Mouse (Mus musculus) gastrocnemius, postnatal 10 days (tissue): Measurements from ENCODE around the gene Fam20a. TPM values are rescaled to one million over a fixed set of nuclear protein-coding genes. Genes with fewer than 3 reads are reported as not detected.

Source experiments
- DNase-seq: peaks from one replicate; pipeline ENCODE4 v3.0.0; 2021; ENCODE audit warnings: mixed read lengths
- total RNA-seq, 2 experiments: library from RNA; stranded (reverse); gene quantifications; 2 replicates each; pipeline ENCODE4 v1.2.3; 2021

The Fam20a gene
- total RNA-seq, 2 experiments from 2014 or later: 4.6 to 7.5 TPM

- no peak for DNase-seq
These were observed 68.9 kb downstream of the Fam20a start for GRCm38 (mm10) chr11:109653201-109653600.

- no peak for DNase-seq
These were observed 69.6 kb downstream of the Fam20a start for GRCm38 (mm10) chr11:109652505-109652904.

- peak; percentile 34 for DNase-seq
These were observed 70.5 kb downstream of the Fam20a start for GRCm38 (mm10) chr11:109651566-109652024.

GRCm38 (mm10) chr11:109650788-109651565, 71.1 kb downstream of the Fam20a start:
- peak; percentile 91 for DNase-seq

- peak; percentile 67 for DNase-seq
These were observed 71.9 kb downstream of the Fam20a start for GRCm38 (mm10) chr11:109649975-109650701.

- no peak for DNase-seq
These were observed 72.9 kb downstream of the Fam20a start, which contains the start of gene Prkar1a for GRCm38 (mm10) chr11:109649206-109649605. TSS of gene Prkar1a (plus strand) at chr11:109649405.

- DNase-seq: peak; percentile 38
These were observed 73.6 kb downstream of the Fam20a start for GRCm38 (mm10) chr11:109648510-109648909.

GRCm38 (mm10) chr11:109641498-109642222, 80.4 kb downstream of the Fam20a start:
- no peak for DNase-seq

- DNase-seq: no peak
These were observed 86.1 kb downstream of the Fam20a start for GRCm38 (mm10) chr11:109635871-109636395.

- DNase-seq: no peak
These were observed 87.2 kb downstream of the Fam20a start for GRCm38 (mm10) chr11:109634928-109635327.

- no peak for DNase-seq
These were observed 93.0 kb downstream of the Fam20a start for GRCm38 (mm10) chr11:109629021-109629521.

GRCm38 (mm10) chr11:109628099-109628498, 94.0 kb downstream of the Fam20a start:
- DNase-seq: no peak

GRCm38 (mm10) chr11:109627648-109628047, 94.4 kb downstream of the Fam20a start:
- DNase-seq: no peak

GRCm38 (mm10) chr11:109623238-109623637, 98.8 kb downstream of the Fam20a start:
- DNase-seq: no peak

- DNase-seq: no peak
These were observed 99.5 kb downstream of the Fam20a start for GRCm38 (mm10) chr11:109622518-109623037.

- DNase-seq: peak; percentile 59
These were observed 100.9 kb downstream of the Fam20a start for GRCm38 (mm10) chr11:109621183-109621582.

- DNase-seq: no peak
These were observed 101.7 kb downstream of the Fam20a start for GRCm38 (mm10) chr11:109620356-109620755.
